Mouse (Mus musculus): Measurements from ENCODE around the gene Zc3h10.
"Not testable (repeated sequence)": the region's sequence is repeated elsewhere in the genome, so short reads cannot be mapped to it uniquely, and the experiment has no call there.

Zc3h10 gene

DNA sequence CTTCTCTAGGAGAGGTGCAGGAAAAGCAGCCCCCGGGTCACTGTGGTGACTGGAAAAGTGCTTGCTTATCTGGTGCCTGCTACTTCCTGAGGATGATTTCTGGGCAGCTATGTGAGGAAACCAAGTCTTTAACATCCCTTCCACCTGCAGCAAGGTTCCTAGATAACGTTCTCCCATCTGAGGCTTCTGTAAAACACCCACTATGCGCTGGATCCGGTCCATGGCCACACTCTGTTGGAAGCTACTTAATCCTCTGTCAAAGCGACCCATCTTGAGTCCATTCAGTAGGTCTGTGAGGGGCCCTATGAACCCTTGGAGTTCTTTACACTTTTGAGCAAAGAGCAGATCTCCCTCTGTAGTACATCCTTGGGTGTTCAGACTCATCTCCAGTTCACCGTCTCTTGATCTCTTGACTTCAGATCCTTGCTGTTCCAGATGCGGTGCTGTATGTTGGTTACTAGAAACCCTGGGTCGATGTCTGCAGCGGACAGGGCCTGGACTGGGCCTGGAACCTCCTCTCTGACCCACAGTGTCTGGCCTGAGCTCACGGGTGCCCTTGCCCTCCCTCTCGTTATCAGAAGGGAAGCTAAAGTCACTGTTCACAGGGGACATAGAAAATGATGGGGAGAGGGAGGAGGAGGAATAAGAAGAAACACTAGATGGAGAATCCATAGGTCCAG is 2.7 kb upstream of the Zc3h10 start:
- peak in 1 of 2 experiments; percentile 13 for DNase-seq

DNA sequence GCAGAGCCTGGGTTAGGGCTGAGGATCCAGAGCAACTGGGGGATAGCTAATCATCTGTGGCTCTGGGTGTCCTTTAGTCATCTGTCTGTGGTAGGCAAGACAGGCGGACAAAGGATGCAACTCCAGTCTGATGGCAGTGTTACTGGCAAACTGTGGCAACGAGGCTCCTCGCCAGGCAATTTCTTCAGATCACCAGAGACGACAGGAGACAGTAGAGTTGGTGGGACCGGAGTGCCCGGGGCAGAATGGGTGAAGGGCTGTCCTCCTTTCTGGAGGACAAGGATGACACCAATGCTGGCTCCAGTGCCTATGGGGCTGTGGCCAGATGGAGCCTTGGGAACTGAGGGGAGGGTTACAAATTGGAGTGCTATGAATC is 2.1 kb upstream of the Zc3h10 start:
- peak in 1 of 2 experiments; percentile 27 for DNase-seq

DNA sequence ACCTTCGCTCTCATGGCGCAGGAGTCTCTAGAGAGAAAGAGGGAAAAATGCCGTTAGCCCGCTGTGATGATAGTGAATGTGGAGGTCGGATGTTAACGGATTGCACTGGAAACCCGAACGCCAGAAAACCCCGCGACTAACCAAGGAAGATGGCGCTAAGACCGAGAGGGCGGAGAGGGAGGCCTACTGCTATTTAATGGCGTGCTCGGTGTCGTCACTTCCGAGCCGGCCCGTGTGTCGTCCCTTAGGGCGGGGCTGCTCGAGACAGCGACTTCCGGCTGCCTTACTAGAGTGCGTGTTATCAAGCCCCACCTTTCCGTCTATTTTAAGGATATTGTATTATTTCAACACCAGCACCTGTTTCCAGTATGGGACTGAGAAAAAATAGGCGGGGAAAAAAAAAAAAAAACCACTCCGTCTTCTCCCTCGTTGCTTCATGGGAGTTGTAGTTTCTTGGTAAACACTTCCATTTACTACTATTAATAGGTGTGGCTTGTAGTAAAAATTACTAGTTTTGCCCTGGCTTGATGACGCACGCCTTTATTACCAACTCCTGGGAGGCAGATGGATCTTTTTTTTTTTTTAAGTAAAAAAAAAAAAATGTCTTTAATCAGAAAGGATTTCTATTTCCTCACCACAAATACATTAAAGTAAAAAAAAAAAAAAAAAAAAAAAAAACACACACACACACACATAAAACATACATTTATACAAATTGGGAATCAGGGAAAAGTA is 1.5 kb upstream of the Zc3h10 start, which contains the start of gene Rpl41:
Gene Rpl41, minus strand, starts transcription at position 359 of the 735 bp plus-strand sequence.
- peak; percentile 91 to 95 for DNase-seq

DNA sequence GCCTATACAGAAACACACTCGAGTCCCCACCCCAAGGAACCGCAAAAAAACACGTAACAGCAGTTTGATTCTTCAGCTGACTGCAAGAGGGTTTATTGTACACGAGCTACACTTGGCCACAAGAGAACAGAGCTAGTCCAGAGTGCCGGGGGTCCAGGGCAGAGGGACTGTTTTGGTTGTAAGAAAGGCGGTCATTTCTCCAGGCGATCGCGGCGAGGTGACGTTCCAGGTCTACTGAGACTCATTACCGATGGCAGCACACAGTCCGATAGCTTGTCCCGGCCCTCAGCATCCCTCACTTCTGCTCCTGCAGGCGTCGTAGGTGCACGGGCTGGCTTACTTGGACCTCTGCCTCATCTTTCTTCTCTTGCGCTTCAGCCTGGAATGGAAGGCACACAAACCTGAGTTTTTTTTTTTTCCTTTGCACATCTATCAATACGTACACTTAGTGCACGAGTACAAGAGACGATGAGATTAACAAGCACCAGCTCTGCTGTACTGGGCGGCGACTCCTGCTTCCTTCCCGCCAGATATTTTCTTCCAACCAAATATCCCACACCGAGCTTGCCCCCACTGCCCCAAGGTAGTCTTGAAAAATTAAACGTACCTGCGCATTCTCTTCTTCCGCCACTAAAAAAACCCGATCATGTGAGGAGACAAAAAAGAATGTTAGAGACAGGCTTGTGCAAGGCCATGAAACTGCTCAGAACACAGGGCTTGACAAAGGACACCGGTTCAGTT is 647 bp upstream of the Zc3h10 start:
- not testable (repeated sequence) for DNase-seq

DNA sequence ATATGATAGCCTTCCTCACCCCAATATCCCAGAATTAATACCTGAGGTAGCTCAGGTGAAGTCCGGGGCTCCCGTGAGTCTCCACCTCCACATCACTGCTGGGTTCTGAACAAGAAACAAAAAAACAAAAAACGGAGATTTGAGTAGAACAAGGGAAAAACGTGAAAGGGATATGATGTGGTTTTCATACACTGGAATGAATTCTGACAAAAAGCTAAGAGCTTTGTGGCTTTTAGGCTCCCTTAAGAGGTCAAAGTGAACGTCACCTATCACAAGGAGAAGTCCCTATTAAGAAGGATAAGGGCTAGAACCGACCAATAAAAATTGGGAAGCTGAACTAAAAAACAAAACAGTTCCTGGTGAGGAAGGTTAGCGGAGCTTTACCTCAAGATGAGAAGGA is 787 bp downstream of the Zc3h10 start:
- no peak for DNase-seq

DNA sequence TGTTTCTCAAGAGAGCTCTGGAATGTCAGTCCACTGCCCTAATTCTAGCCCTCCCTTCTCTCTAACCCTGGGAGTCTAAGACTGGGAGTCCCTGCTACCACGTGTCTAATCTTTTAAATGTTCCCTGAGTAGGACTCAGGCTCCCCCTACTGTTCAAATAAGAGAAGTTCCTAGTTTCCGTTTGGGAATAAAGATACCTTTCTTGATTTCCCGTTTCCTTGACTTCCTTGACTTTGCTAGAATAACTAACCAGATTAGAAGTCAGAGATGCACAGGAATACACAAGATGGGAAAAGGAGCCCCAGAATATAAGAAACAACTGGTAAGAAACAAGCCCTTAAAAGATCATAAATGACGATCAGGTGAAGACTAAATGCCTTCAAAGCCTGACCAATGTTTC is 1.2 kb downstream of the Zc3h10 start:
- no peak for DNase-seq

DNA sequence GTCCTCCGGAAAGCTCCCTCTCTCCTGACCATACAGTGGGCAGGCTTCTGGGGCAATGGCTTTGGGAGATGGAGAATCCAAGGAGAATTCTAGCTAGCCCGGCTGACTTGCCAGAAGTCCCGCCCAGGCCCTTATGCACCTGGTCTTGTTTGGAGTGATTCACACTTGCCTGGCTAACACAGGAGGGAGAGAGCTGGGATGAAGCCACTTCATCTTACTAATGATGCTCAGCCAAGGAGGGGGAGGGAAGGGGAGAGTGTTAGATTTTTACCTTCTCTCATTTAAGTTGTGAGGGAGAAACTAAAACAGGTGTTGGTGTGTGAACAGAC is 2.0 kb downstream of the Zc3h10 start:
- no peak for DNase-seq

DNA sequence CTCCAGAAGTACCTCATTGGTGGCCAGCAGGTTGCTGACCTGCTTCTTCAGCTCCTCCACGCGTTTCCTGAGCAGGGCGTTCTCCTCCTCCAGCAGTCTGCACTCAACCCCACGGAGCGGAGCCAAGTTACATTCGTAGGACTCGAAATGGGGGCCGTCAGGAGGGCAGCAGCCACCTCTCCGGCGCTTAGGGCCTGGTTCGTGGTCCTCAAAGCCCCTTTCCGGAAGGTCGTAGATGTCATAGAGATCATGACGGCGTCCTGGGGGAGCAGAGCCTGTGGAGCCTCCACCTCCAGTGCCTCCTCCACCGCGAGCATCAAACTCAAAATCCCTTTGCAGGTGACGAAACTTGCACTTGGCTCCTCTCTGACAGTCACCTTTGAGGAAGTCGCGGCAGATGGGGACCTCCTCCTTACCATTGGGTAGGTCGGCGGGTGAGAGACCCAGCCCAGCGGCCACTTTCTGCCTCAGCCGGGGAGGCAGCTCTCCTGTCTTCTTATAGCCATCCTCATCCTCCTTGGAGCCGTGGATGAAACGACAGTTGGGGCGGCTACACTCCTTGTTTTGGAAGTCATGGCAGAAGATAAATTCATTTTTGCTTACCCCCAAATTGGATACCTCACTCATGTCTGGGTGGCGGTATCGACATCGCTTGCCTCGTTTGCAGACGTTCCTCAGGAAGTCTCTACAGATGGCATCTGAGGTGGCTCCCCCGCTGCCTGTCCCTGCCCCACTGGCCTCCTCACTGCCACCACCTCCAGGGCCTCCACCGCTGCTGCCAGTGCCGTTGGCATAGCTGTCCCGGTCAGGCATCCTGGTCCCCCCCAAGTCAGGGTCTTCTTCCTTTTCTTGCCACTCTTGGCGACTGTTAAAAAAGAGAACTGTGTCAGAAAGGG is 2.7 kb downstream of the Zc3h10 start:
- no peak for DNase-seq

DNA sequence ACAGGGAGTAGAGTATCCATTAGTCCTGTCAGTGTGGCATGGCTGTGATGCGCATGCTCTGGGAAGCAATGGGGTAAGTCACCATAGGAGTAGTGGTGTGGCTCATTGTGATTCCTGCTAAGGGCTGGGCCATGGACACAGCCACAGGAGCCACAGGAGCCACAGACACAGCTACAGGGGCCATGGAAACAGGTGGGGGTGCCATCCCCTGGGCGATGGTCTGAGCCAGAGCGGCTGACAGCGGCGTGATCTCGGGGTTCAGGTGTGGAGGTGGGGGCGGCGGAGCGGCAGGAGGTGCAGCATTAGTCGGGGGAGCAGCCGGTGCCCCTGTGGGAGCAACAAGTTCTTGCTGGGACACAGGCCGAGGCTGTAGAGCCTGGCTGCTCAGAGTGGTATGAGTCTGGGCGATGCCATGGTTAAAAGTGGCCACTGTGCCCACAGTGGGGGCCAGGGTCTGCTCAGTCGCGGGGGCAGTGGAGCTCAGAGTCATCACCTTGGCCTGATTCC is 3.4 kb downstream of the Zc3h10 start:
- DNase-seq = no peak

DNA sequence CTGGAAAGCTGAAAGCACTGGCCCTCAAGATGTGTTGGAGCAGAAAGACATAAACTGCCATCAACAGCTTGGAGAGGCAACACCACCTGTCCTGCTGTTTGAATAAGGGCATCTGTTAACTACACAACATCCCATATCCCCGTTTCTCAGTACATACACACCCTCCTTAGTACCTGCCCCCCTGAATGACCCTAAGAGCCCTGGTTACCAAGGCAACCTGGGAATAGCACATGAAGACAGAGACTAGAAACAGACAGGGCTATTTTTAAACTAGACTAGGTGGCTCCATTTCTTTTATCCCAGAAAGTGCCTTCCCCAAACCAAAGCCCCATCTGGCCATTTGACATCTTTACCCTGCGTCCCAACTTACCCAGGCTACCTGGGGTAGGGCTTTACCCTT is 4.5 kb downstream of the Zc3h10 start:
- no peak for DNase-seq

DNA sequence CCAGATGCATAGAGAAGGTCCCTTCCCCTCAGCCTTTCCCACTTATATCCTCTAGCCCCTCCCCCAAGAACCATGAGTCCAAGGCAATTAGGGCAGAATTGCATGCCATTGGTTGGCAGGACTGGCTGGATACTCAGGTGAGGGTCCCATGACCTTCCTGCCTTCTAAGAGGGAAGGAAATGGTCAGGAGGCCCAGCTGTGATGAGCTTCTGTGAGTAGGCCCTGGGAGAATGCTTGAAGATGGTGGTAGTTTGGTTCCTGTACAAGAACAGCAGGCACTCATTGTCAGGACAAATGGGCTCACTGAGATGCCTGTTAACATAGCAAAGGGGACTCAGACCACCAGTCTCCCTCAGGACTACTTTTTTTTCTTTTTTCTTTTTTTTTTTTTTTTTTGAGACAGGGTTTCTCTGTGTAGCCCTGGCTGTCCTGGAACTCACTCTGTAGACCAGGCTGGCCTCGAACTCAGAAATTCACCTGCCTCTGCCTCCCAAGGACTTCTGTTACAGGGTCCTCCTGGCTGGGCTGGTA is 9.2 kb downstream of the Zc3h10 start:
- DNase-seq = no peak

DNA sequence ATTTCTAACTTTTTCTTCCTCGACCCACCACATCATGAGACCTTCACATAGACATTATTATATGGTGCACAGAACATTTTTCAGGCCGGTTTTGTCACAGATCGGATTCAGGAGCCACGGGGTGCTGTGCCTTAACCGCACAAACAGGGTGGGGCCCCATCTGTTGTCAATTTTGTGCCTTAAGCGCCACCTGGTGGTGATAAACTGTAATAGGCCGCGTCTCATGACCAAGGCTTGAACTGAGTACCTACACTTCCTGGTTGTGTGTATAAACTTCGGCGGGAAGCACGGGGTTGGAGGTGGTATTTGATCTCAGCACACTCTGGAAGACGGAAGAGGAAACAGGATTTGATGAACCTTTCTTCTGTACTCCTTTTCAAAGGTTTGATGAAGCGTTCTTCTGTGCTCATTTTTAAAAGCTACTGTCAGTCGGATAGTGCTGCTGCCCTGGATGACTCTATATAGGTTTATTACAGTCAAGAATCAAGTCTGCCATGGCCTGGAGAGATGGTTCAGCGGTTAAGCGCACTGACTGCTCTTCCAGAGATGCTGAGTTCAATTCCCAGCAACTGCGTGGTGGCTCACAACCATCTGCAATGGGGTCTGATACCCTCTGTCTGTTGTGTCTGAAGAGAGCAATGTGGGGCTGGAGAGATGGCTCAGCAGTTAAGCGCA is 11.2 kb downstream of the Zc3h10 start:
- peak; percentile 88 to 93 for DNase-seq

DNA sequence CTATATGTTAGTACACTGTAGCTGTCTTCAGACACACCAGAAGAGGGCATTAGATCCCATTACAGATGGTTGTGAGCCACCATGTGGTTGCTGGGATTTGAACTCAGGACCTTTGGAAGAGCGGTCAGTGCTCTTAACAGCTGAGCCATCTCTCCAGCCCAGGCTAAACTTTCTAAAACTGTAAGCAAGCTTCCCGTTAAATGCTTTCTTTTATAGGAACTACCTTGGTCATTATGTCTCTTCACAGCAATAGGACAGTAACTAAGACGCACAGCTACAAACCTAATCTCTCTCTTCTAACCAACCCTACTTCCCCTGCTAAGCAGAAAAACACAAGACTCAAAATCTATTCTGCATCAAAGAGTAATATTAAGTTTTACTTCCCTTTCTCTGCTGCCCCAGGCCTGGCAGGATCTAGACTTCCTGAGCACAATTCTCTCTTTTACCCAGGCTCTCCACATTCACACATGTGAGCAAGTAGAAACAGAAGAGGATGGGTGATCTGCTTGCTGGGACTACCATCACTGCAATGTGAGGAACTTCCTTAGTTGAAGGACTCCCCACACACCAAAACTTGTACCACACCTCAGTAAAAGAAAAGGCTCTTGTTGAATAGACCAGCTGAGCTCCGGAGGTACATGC is 11.8 kb downstream of the Zc3h10 start:
- DNase-seq = no peak

DNA sequence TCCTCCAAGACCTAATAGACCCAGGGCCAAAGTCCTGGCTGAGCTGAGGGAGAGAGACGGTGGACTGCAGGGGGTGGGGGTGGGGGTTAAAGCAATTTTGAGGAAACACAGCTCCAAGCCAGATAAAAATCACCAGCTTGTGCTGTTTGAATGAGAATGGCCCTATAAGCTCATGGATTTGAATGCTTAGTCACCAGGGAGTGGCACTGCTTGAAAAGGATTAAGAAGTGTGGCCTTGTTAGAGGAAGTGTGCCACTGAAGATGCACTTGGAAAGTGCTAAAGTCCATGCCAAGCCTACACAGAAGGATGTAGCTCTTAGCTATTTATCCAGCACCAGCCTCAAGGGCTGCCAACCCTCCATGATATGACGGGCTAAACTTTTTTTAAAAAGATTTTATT is 12.4 kb downstream of the Zc3h10 start:
- no peak for DNase-seq

DNA sequence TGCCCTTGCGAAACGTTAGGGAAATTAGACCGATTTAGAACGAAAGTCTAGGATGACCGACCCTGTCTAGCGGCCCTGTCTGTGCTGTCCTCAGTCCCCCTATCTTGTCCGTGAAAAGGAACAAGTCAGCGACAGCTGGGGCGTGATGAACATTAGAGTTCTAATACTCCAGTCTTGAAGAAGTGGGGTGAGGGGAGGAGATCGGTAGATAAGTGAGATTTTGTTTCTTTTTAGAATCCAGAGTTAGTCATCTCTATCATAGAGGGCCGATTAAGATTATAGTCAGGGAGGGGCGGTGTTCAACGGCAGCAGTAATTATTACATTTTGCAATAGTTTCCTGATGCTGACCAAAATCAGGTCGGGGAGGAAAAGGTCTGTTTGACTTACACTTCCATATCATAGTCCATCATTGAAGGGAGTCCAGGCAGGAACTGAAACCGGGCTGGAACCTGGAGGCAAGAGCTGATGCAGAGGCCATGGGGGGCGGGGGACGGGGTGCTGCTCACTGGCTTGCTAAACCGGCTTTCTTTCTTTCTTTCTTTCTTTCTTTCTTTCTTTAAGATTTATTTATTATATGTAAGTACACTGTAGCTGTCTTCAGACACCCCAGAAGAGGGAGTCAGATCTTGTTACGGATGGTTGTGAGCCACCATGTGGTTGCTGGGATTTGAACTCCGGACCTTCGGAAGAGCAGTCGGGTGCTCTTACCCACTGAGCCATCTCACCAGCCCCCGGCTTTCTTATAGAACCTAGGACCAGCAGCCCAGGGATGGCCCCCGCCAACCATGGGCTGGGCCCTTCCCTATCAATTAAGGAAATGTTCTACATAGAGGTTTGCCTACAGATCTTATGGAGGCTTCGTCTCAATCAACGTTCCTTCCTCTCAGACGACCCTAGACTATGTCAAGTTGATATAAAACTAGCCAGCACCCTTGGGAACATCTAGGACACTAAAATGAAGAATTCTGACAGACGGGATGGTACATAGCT is 20.9 kb downstream of the Zc3h10 start:
- DNase-seq = no peak

DNA sequence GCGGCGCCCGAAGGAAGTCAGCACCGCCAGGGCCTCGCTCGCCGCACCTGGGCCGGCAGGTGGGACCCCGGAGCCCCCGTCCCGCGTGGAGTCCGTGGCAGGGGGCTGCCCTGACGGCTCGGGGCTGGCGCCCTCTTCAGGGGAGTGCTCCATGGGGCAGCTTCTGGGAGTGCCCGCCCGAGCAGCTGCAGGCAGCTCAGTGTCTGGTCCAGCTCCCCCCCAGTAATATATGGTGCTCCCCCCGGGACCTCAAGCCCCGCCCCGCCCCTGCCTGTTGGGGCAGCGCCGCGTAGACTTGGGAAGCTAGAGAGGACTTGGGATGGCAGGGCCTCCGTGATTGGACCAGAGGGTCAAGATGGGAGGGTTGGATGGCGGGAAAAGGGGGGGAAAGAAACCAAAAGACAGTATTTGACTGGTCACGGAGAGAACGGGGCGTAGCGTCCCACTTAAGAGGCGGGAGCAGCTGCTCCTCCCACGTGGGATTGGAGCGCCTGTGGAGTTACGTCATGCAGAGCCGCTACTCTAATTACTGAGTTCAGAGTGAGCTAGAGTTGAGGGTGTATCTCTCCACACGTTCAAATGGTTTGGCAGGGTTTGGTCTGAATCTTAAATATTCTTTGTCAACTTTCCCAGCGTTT is 21.8 kb downstream of the Zc3h10 start, which contains the start of gene Esyt1:
Gene Esyt1, minus strand, starts transcription at position 201 of the 638 bp plus-strand sequence.
- DNase-seq = peak; percentile 96 to 98

DNA sequence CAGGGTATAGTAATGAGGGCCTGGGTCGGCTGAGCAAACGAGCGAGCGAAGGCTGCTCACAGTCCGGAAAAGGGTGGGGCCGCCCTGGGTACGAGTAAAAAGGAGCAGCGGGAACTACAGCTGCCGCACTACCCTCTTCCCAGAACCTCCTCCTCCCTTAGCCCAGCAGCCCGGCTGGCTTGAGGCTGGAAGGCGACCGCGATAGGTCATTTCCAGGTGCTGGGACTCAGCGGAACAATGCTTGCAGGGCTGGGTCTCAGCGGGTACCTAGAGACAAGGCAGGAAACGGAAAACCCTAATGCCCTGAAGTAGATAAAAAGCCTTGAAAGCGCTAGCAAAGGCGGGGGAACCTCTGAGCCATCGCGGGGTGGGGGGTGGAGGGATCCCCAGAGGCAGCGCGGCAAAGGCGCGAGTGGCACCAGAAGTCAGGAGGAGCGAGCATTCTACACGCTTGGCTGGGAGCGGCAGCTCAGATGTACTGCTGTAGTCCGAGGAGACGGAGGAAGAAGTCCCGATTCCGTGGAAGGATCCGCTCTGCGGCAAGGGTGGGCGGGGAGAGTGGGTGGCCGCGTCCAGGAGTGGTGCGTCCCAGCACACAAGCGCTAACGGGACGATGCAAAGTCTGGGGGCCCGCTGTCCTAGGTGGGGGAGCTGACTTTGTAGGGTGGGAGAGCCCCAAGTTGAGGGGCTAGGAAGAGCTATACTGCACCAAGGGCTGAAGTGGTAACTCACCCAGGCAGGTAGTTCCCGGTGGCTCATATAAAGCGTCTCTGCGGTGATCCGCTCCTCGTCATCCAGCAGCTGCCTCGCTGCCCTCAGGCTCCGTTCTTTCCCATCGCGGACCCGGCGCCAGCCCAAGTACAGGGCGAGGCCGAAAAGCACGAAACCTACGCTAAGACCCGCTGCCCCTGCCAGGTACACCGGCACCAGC is 22.6 kb downstream of the Zc3h10 start:
- DNase-seq = peak in 1 of 2 experiments; percentile 42

DNA sequence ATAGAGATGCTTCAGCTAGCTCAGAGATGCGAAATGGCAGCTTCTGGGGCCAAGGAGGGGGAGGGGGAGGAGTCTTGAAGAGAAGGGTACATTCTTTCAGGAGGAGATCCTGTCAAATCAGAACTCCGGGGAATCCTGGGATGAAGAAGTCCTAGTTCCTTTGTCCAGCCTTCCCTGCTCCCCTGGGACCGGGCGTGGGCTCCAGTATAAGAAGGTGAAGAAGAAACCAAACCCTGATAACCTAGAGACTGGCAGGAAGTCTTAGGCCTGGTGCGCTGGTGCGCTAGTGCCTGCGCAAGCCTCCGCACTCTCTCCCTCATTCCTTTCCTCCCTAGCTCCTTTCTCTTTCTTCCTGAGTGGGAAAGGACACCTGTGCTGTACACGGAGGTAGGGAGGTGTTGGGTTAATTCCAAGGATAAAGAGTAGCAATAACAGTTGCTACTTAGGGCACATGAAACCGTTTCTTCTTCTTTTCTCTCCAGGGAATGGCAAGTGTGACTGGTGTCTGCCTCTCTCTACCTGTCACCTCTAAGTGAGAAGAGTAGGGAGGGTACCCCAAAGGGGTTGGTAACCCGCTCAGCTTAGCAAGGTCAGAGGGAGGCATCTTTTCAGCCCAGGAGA is 23.4 kb downstream of the Zc3h10 start:
- no peak for DNase-seq
